Mouse (Mus musculus) urinary bladder, adult 18-20 months (tissue): ENCODE measurements around the gene Itfg1.
A peak's percentile ranks its signal among the peaks of the same experiment; 100 is the strongest.

Experiments
- DNase-seq, 2 experiments: peaks; one replicate each; pipeline ENCODE4 v3.0.0; 2022; ENCODE audit warnings: low spot score in 2 of 2, mixed read lengths in 2 of 2

The Itfg1 gene

GRCm38 (mm10) chr8:85730545-85730944 is 110.2 kb downstream of the Itfg1 start:
- DNase-seq = no peak

DNA sequence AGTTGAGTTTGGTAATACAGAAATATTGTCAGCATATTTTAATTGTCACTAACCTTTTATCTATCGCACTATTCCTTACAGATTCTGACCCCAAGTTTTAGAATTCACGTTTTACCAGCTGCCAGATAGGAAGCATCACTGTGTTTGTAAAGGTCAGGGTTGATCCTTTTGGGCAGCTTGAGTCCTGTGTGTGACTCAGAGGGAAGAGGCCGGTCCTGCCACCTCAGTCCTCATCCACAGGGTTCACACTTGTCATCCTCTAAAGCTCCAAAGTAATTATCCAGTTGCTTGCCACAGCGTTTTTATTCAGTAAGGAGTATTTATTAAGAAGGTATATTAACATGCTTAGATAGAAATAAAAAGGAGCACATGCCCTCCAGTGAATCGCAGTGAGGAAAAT is 123.5 kb downstream of the Itfg1 start:
- no peak for DNase-seq

DNA sequence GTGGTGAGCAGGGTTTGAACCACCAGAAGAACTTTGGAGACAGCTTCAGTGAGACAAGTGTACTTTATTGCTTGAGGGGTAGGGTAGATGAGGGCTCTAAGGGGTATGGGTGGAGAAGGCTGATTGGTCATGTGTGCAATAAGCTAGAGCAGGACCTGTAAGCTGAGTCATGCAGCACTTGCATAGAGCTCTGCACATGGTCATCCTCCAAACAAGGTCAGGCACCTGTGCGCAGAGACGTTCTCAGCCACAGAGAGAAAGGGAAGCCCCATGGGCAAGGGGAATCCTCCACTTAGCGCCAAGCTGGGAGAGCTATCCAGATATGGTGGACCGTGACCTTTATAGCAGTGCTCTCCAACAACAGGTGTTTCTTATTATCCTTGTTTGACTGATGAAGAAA is 124.0 kb downstream of the Itfg1 start:
- DNase-seq = no peak

GRCm38 (mm10) chr8:85706988-85707387 is 133.7 kb downstream of the Itfg1 start:
- no peak for DNase-seq

GRCm38 (mm10) chr8:85700751-85701351 is 139.9 kb downstream of the Itfg1 start, which contains the start of gene Neto2:
Gene Neto2, minus strand, starts transcription at chr8:85700924.
- peak; percentile 35 to 53 for DNase-seq

DNA sequence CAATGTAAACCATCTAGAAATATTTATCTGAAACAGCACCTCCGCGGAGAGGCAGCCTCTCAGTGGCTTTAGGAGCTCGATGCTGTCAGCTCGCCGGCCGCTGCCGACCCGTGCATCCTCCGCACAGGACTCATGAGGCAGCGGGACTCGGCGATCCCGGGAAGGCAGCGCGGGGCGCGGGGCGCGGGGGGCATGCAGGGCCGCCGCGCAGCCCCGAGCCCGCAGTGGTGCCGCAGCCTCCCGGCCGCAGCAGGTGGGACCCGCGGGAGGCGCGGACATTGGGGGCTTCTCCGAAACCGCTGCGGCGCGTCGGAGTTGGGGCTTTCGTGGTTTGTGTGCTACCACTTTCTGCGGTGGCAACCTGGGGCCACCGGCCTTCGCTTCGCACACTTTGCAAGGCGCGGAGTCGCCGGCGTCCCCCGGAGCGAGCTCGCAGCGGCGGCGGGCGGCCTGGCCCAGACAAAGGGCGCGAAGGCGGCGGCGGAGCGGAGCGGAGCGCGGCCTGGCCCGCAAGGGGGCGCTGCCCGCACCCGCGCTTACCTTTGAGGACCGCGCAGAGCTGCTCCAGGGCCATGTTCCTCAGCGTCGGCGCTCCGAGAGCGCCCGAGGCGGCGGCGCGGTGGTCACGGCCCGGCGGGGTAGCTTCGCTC is 140.5 kb downstream of the Itfg1 start:
- peak in 1 of 2 experiments; percentile 10 for DNase-seq

- peak; percentile 34 to 35 for DNase-seq
These were observed 141.7 kb downstream of the Itfg1 start for GRCm38 (mm10) chr8:85699051-85699450.
